Mouse (Mus musculus) olfactory bulb, adult 2 months (tissue): ENCODE results near the gene Mast4. TPM values are rescaled to one million over a fixed set of nuclear protein-coding genes. Genes with fewer than 3 reads are reported as not detected.
A peak's percentile ranks its signal among the peaks of the same experiment; 100 is the strongest.

Experiments
- H3K27ac ChIP-seq: fragments of 200-500 bp; 2 replicates; pipeline ENCODE4 v1.5.1; 2012; ENCODE audit warnings: low read depth, low read length; ENCODE audit not compliant: insufficient read depth
- H3K4me1 ChIP-seq: fragments of 200-500 bp; 2 replicates; pipeline ENCODE4 v1.6.1; 2012; ENCODE audit warnings: low read length; ENCODE audit not compliant: control insufficient read depth, insufficient read depth
- H3K4me3 ChIP-seq: fragments of 200-500 bp; 2 replicates; pipeline ENCODE4 v1.5.1; 2012; ENCODE audit warnings: mild to moderate bottlenecking, low read depth, low read length, moderate library complexity; ENCODE audit not compliant: insufficient read depth
- CTCF ChIP-seq: fragments of 200-500 bp; IDR thresholded peaks from 2 replicates; pipeline ENCODE4 v1.5.1; 2012; ENCODE audit warnings: low read depth, mild to moderate bottlenecking, low read length, moderate library complexity; ENCODE audit not compliant: insufficient read depth
- POLR2A ChIP-seq: fragments of 200-500 bp; IDR thresholded peaks from 2 replicates; pipeline ENCODE4 v1.6.1; 2012; ENCODE audit warnings: mild to moderate bottlenecking, low read depth, low read length, moderate library complexity; ENCODE audit not compliant: insufficient read depth
- WGBS: fragments of 180-500 bp; shearing (Covaris S2); methylation state at CpG from one replicate; pipeline ENCODE4 v1.1.7; 2018; 5-methylcytosine and 5-hydroxymethylcytosine counted together
- polyA plus RNA-seq: library from polyadenylated mRNA; stranded (reverse); fragments of >200 nt; gene quantifications from 2 replicates; pipeline ENCODE4 v1.2.4, GENCODE M21; 2012; ENCODE audit warnings: low replicate concordance; ENCODE audit not compliant: missing spikeins, insufficient read depth, insufficient read length

The Mast4 gene
- polyA plus RNA-seq, 1 experiment = not detected

GRCm38 (mm10) chr13:102837427-102837826 lies 496.9 kb downstream of the Mast4 start:
- Histone ChIP-seq H3K27ac (no peak overlapping the region; the same call in 1 of the 2 replicates), H3K4me3 (no peak overlapping the region), H3K4me1 (peaks cover 9% of the 10 kb centered on the region)
- no peak for TF ChIP-seq CTCF
- TF ChIP-seq POLR2A = no peak
- 51% methylated on average over 4 of the region's 4 CpGs for WGBS

GRCm38 (mm10) chr13:102835336-102835735 lies 499.0 kb downstream of the Mast4 start:
- H3K4me3 ChIP-seq = no peak overlapping the region
- no peak overlapping the region for H3K27ac ChIP-seq
- peaks cover 7% of the 10 kb centered on the region for H3K4me1 ChIP-seq
- 74% methylated on average over 8 of the region's 8 CpGs for WGBS
- TF ChIP-seq POLR2A (no peak), CTCF (no peak)

- no peak for TF ChIP-seq CTCF
- TF ChIP-seq POLR2A = no peak
- H3K4me3 ChIP-seq = no peak overlapping the region
- 59% methylated on average over 4 of the region's 4 CpGs for WGBS
- no peaks in the 10 kb centered on the region for H3K4me1 ChIP-seq
- no peak overlapping the region for H3K27ac ChIP-seq
These were observed 516.0 kb downstream of the Mast4 start for GRCm38 (mm10) chr13:102818287-102818686.

- Histone ChIP-seq H3K4me1 (no peaks in the 10 kb centered on the region), H3K4me3 (no peak overlapping the region), H3K27ac (no peak overlapping the region)
- TF ChIP-seq CTCF (no peak), POLR2A (no peak)
- WGBS = 93% methylated on average over 7 of the region's 7 CpGs
These were observed 517.6 kb downstream of the Mast4 start for GRCm38 (mm10) chr13:102816689-102817088.

GRCm38 (mm10) chr13:102815158-102815557 lies 519.1 kb downstream of the Mast4 start:
- TF ChIP-seq POLR2A (no peak), CTCF (no peak)
- Histone ChIP-seq H3K4me1 (peaks cover 4% of the 10 kb centered on the region), H3K27ac (no peak overlapping the region), H3K4me3 (no peak overlapping the region)
- WGBS = over 99% methylated on average over 6 of the region's 6 CpGs

- Histone ChIP-seq H3K27ac (no peak overlapping the region), H3K4me3 (peak overlapping the region; percentile 31), H3K4me1 (peaks cover 4% of the 10 kb centered on the region)
- TF ChIP-seq POLR2A (no peak), CTCF (no peak)
- WGBS = 28% methylated on average over 15 of the region's 15 CpGs
These were observed 523.0 kb downstream of the Mast4 start for GRCm38 (mm10) chr13:102811129-102811832.

- peaks cover 4% of the 10 kb centered on the region for H3K4me1 ChIP-seq
- 88% methylated on average over 3 of the region's 3 CpGs for WGBS
- H3K4me3 ChIP-seq = no peak overlapping the region
- no peak overlapping the region for H3K27ac ChIP-seq
- TF ChIP-seq POLR2A (no peak), CTCF (no peak)
These were observed 527.6 kb downstream of the Mast4 start for GRCm38 (mm10) chr13:102806652-102807051.

- TF ChIP-seq CTCF (no peak), POLR2A (no peak)
- H3K27ac ChIP-seq = no peak overlapping the region
- 87% methylated on average over 6 of the region's 6 CpGs for WGBS
- no peaks in the 10 kb centered on the region for H3K4me1 ChIP-seq
- H3K4me3 ChIP-seq = no peak overlapping the region
These were observed 529.1 kb downstream of the Mast4 start for GRCm38 (mm10) chr13:102805190-102805589.

GRCm38 (mm10) chr13:102803206-102803605 lies 531.1 kb downstream of the Mast4 start:
- Histone ChIP-seq H3K4me1 (no peaks in the 10 kb centered on the region), H3K27ac (no peak overlapping the region), H3K4me3 (no peak overlapping the region)
- no peak for TF ChIP-seq CTCF
- TF ChIP-seq POLR2A = no peak
- WGBS = 67% methylated on average over 9 of the region's 9 CpGs
